Mouse (Mus musculus) thymus, adult 2 months (tissue): ENCODE measurements around the gene Trmt2a.

Source experiments
- CTCF ChIP-seq: fragments of 200-500 bp; IDR thresholded peaks from 2 replicates; pipeline ENCODE4 v1.5.1; 2012; ENCODE audit warnings: mild to moderate bottlenecking, control low read depth, low read length, moderate library complexity, borderline replicate concordance; ENCODE audit not compliant: control insufficient read depth, poor library complexity, insufficient read depth; ENCODE audit errors: extremely low read depth
- POLR2A ChIP-seq: fragments of 200-500 bp; IDR thresholded peaks from 2 replicates; pipeline ENCODE4 v1.6.1; 2012; ENCODE audit warnings: mild to moderate bottlenecking, low read length, control low read depth, moderate library complexity; ENCODE audit not compliant: control insufficient read depth, poor library complexity, insufficient read depth; ENCODE audit errors: extremely low read depth

- no peak for TF ChIP-seq CTCF
- no peak for TF ChIP-seq POLR2A
Measured at GRCm38 (mm10) chr16:18235389-18236065, 13.0 kb upstream of the Trmt2a start.
